Mouse (Mus musculus) ES-E14 (cell line): ENCODE data around the gene Myo15. TPM values are rescaled to one million over a fixed set of nuclear protein-coding genes. Genes with fewer than 3 reads are reported as not detected.

Experiments used
- total RNA-seq: library from RNA; depleted of rRNA; stranded (reverse); fragments of 300-350 nt; gene quantifications from 2 replicates; pipeline ENCODE4 v1.2.3, GENCODE M21; 2012; rRNA removed

The Myo15 gene
- total RNA-seq, 1 experiment, result 0.31 TPM

Other genes starting within 250 kb of the Myo15 start
- gene Srebf1, start 246.8 kb upstream of the Myo15 start, total RNA-seq, result 136 and 236 TPM in 2 replicates
- gene Tom1l2, start 116.4 kb upstream of the Myo15 start, total RNA-seq, result 9.3 and 10.4 TPM in 2 replicates
- 1.9 and 2.0 TPM in 2 replicates for gene Drc3, start 116.0 kb upstream of the Myo15 start, total RNA-seq
- 19.6 and 19.7 TPM in 2 replicates for gene Gid4, start 52.2 kb upstream of the Myo15 start, total RNA-seq
- 32.5 and 34.3 TPM in 2 replicates for gene Atpaf2, start 50.9 kb upstream of the Myo15 start, total RNA-seq
- 84.4 and 96.7 TPM in 2 replicates for gene Drg2, start 14.7 kb upstream of the Myo15 start, total RNA-seq
- 23.4 and 27.6 TPM in 2 replicates for gene Alkbh5, start 67.0 kb downstream of the Myo15 start, total RNA-seq
- gene Llgl1, start 230.4 kb downstream of the Myo15 start, total RNA-seq, result 25.5 and 33.0 TPM in 2 replicates